Mouse (Mus musculus): Measurements from ENCODE around the gene Eml1. TPM values are rescaled to one million over a fixed set of nuclear protein-coding genes. Genes with fewer than 3 reads are reported as not detected.
"Not testable (repeated sequence)": the region's sequence is repeated elsewhere in the genome, so short reads cannot be mapped to it uniquely, and the experiment has no call there.

The Eml1 gene
- total RNA-seq, 2 experiments from 2014 or later: not detected

DNA sequence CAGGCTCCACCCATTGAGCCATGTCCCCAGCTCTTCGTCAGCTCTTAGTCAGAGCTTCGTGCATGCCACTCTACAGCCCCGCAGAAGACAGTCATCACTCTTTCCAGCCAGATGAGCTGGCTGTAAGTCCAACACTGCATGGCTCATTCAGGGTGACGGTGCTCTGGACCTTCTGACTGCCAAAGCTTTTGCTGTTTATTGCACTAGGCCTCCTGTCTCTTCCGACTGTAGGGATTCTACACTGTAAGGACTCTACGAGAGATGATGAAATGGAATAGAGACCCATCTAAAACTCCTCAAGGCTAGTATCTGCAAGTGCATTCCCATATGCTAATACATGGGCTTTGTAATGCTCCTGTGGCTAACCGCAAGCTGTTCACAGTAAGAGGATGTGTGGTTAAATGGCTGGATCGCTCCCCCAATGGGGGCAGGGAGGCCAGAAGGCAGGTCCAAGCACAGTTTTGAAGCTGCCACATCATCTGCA, 82.8 kb downstream of the Eml1 start:
- peak; percentile 85 for ATAC-seq (replicated peaks; ENCODE audit: poor library complexity)

DNA sequence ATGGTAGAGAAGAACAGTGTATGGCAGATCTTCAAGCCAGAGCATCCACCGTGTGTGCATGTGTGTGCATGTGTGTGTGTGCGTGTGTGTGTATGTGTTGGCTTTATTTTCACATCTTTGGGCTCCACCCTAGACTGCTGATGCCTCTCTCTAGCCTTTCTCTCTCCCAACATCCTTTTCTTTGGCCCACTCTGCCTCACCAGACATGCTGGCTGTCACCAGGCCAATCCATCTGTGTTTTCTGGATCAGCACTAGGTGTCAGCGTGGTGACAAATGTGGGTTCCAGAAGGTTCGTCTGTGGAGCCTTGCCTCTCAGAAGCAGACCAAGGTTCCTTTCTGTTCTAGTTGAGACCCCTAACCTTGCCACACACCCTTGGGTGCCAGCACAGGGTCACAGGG, 84.2 kb downstream of the Eml1 start:
- ATAC-seq (replicated peaks; ENCODE audit: poor library complexity): no peak

DNA sequence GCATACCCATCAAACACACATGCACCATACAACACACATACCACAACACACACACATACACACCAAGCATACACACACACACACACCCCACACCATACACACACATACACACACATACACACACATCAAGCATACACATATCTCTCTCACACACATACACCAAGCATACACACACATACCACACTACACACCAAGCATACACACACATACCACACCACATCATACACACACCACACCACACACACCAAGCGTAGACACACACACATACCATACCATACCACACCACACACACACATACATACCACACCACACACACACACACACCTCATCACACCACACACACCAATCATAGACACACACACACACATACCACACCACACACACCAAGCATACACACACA, 102.1 kb downstream of the Eml1 start:
- ATAC-seq (replicated peaks; ENCODE audit: poor library complexity): no peak

DNA sequence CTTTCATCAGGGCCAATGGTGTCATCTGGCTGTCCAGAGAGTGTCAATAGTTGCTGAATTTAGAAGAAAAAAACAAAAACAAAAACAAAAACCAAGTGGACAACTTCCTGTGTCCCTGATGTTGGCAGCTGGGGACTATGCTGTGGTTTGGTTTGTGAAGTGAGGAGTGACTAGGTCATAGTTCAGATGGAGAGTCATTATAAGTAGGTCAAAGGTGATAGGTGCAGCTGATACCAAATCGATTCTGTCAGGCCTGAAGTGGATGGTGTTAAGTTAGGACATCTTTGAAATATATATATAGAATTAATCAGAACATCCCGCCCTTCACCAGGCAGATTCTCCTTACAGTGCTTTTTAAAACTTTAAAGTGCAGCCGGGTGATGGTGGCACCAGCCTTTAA, 103.7 kb downstream of the Eml1 start:
- ATAC-seq (replicated peaks; ENCODE audit: poor library complexity): no peak

DNA sequence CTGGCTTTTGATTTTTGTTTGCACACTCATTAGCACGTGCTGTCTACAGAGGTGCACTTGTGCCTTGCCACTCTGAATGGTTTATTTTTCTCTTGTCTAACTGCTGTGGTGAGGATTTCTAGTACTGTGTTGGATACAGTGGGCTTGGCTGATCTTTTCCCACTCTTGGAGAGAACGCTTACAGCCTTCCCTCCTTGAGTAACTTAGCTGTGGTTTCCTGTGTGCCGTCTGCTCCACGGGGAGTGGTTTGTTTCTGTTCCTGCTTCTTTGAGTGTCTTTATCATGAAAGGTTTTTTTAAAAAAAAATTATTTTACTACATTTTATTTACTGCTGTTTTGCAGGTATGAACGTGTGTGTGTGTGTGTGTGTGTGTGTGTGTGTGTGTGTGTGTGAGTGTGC, 108.0 kb downstream of the Eml1 start:
- peak; percentile 93 for ATAC-seq (replicated peaks; ENCODE audit: poor library complexity)

DNA sequence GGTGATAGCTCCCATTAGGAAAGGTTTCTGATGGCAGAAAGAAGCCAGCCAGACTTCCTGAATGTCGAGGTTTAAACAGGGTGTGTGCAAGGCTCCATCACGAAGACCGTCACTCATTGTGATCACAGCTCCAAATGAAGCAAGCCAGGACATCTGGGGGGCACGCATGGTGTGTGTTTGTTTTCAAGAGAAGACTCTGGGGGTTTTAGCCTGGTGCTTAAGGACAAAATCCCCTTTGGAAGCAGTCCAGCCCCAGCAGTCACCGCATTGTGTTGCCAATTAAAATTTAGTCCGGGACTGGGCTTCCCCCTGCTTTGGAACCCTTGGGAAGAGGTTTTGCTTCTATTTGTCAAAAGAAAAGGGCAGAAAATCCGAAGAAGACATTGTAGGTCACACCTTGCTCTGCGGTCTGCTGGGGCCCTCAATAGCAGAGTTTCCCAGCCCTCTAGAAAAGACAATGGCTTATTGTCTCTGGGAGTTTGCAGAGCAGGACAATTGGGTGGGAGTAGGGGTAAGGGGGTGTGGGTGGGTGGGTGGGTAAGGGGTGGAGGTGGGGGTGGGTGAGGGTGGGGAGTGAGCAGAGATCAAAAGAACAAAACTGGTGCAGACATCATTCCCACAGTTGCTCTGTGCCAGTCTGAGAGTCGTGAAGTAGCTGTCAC, 110.1 kb downstream of the Eml1 start:
- no peak for ATAC-seq (replicated peaks; ENCODE audit: poor library complexity)

DNA sequence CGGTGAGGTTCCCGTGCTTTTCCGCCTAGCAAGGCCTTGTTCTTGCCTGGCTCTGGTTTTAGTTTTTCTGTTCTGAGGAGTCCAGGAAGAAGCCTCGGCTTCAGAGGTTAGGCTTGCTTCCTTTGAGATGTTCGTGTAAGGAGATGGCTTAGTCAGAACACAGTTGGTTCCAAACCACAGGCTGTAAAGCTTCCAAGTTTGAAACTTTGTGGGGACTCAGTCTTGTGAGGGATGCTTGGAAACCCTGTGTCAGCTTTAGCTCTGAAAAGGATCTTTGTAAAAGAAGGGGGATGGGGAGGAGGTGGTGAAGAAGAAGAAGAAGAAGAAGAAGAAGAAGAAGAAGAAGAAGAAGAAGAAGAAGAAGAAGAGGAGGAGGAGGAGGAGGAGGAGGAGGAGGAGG, 118.3 kb downstream of the Eml1 start:
- ATAC-seq (replicated peaks; ENCODE audit: poor library complexity): no peak

DNA sequence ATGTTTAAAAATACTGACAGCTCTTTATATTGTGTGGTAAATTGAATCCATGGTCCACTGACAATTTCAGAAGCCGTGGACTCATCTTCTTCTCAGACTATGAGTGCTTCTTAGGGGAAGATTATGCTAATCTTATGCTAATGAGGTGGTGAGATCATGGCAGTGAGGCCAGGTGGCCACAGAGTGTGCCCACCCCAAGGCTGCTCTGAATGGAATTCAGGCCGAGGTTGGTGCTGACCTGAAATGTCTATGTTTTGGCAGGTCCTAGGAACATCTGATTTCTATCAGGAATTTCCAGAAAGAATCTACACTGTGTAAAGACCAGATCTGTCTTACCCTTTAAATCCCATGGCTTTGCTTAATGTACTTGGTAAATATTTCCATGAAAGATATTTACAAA, 119.0 kb downstream of the Eml1 start:
- no peak for ATAC-seq (replicated peaks; ENCODE audit: poor library complexity)

DNA sequence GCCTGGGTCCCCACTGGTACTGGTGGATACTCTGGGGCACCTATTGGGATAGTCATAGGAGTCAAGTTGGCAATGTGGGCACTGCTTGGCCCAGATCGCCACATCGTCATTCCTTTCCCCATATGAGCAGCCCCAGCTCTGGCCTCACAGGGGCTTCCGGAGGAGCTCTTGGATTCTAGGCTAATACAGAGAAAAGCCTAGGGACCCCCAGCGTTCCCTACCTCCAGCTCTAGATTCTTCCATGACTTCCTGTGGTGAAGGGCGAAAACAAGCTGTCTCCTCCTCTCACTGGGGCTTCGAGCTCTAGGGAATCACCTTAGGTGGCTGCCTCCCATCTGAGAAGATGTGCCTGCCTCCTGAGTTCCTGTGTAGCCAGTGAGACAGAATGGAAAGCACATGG, 119.6 kb downstream of the Eml1 start:
- ATAC-seq (replicated peaks; ENCODE audit: poor library complexity): no peak

DNA sequence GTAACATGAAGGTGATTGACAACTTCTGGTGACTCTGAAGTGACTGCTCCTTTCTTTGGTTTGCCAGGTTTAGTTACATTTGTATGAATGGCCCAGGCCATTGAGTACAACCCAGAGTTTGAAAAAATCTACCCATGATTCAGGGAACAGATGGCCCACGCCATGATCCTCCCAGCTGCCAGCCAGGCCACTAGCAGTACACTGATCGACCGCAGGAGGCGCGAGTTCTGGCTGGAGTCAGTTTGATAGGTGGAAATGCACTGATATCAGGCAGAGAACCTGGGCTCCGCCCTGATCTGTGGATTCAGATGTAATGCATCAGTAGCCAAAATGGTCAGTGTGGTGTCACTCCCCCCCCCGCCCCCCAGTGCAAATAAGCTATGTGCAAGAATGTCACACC, 120.2 kb downstream of the Eml1 start:
- ATAC-seq (replicated peaks; ENCODE audit: poor library complexity): no peak

DNA sequence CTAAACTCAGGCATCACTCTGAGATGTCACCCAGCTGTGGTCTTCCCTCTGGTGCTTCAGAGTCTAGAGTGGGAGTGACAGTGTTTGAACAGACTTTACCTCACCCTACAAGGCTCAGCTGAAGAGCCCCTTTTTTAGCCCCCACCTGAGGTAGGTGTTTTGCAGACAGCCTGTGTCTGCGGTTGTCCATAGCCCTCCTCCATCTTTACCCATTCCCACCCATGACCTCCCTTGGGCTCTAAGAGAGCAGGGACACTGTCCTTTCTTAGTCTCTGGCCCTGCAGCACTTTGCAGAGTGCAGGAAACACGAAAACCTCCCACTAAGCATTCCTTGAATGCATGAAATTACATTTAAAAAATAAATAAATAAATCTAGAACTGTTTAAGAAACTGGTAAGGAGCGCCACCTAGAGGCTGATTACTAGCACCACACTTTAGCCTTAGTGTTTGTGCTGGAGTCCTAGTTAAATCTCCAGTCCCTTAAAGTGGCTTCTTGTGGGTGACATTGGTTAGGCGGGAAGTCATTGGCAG, 123.3 kb downstream of the Eml1 start:
- peak; percentile 81 for ATAC-seq (replicated peaks; ENCODE audit: poor library complexity)

DNA sequence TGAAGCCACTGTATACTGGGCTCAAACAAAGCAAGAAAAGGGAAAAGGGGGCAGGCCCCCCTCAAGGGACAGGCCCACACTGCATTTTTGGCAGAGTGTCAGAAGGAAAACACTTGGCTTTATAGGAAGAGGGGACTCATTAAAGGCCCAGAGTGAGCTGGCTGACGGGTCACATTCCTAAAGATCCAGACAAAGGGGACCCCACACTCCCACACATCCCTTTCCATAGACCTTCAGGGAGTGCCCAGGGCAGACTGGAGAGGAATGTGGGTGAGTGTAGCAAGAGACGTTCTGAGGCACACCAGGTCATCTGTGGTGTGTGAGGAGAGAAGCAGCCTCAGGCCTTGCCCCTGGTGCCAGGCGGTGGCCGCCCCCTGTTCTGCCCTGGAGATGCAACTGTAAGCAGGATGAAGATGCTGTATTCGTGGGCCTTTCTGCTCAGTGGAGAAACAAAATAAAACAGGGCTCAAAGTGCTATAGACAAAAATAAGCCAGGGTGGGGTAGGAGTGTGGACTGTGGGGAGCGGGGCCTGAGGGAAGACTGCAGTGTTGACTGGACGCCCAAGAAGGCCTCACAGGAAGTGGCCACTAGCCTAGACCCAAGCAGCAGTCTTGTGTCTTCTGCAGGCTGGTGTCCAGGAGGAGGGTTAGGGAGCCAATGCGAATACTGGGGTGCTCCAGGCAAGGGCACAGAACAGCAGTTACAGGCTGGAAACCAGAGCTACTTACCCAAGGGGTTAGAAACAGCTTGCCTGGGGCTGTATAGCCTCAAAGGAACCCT, 124.9 kb downstream of the Eml1 start:
- no peak for ATAC-seq (replicated peaks; ENCODE audit: poor library complexity)

DNA sequence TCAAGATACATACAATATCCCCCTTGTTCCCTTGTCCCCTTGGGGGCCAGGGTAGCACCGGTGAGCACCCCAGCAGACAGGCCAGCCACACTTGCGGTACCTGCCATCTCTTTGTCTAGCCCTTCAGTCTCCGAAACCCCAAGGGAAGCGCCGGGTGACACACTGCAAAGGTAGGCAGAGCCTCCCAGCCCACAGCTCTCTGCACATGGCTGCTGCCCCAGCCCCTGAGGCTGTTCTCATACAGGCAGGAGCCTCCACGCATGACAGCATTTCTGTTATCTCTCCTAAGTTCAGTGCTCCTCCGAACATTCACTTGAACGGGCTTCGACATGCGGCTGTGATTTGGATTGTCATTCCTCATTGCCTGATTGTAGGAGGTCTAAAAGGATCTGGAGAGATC, 132.3 kb downstream of the Eml1 start:
- no peak for ATAC-seq (replicated peaks; ENCODE audit: poor library complexity)

DNA sequence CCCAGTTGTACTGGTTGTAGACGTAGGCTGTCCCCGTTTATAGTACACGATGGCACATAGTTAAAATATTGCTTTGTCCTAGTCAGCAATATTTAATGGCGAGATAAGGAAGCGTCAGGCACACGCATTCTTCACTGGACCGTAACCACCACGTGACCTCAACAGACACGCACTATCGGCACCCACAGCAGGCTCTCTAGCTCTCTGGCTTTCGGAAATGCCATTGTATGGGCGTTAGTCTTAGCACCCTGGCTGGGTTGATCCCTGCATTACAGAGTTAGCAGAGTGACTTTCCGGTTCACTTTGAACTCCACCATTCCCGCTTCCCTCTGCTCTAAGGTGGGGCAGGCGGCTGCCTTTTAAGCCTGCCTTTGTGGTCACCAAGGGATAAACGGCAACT, 132.8 kb downstream of the Eml1 start:
- ATAC-seq (replicated peaks; ENCODE audit: poor library complexity): peak; percentile 61

DNA sequence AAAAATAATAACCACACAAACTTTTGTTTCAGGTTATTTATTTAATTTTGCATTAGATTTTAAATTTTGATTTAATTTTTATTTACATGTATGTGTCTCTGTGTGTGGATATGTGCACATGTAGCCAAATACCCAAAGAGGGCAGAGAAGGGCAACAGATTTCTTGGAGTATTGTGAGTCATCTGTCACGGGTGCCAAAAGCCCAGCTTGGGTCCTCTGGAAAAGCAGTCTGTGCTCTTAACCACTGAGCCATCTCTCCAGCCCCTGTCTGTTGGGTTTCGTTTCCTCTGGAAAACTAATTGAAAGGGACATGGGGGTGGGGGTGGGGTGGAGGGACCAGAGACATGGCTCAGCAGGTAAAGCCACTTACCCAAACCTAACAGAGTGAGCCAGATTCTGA, 135.1 kb downstream of the Eml1 start:
- ATAC-seq (replicated peaks; ENCODE audit: poor library complexity): no peak

DNA sequence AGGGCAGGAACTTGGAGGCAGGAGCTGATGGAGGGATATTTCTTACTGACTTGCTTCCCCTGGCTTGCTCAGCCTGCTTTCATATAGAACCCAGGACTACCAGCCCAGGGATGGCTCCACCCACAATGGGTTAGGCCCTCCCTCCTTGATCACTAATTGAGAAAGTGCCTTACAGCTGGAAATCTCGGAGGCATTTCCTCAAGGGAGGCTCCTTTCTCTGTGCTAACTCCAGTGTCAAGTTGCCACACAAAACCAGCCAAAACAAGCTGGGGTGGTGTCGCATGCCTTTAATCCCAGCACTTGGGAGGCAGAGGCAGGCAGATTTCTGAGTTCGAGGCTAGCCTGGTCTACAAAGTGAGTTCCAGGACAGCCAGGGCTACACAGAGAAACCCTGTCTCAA, 136.3 kb downstream of the Eml1 start:
- not testable (repeated sequence) for ATAC-seq (replicated peaks; ENCODE audit: poor library complexity)

DNA sequence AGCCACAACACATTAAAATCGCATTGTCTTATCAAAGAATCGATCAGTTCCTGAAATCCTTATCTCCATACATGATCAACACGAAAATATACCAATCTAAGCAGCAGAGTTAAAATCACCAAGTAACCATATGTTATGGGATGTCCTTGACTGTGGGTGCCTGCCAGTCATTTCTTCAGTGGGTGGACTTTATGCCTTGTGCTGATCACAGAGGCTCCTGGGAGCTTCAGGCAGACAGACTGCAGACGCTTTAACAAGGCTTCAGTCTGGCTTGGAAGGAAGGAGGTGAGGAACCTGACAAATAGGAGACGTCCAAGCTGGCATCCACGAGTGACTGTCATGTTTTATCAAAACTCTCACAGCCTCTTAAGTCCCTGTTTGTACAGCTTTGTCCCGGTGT, 139.8 kb downstream of the Eml1 start:
- no peak for ATAC-seq (replicated peaks; ENCODE audit: poor library complexity)

DNA sequence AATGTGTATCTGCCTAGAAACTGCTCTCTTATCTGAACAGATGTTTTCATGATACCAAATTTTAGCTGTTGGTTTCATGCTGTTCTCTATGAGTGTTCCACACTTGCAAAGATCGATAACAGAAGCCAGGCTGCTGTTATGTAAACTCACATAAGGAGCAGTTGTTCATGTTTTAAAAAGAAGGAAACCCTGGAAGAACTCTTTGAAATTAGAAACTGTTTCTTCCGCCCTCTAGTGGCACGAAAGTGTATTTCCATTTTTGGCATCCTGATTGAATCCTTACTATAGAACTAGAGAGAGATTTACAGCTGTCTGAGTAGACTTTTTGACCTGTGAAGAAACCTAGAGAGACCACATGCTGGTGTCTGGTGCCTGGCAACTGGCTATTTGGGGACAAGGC, 140.3 kb downstream of the Eml1 start:
- ATAC-seq (replicated peaks; ENCODE audit: poor library complexity): peak; percentile 52; the same call in 1 of the 2 replicates

DNA sequence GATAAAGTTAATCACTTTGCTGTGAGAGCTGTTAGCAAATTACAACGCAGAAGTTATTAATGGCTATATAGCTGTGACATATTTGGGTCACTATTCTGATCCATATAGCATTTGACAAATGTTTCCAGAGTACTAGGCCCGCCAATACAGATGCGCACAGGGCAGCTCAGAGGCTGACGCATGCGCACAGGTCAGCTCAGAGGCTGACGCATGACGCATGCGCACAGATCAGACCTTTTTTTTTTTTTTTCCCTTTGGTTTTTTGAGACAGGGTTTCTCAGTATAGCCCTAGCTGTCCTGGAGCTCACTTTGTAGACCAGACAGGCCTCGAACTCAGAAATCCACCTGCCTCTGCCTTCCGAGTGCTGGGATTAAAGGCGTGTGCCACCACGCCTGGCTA, 144.7 kb downstream of the Eml1 start:
- ATAC-seq (replicated peaks; ENCODE audit: poor library complexity): no peak

DNA sequence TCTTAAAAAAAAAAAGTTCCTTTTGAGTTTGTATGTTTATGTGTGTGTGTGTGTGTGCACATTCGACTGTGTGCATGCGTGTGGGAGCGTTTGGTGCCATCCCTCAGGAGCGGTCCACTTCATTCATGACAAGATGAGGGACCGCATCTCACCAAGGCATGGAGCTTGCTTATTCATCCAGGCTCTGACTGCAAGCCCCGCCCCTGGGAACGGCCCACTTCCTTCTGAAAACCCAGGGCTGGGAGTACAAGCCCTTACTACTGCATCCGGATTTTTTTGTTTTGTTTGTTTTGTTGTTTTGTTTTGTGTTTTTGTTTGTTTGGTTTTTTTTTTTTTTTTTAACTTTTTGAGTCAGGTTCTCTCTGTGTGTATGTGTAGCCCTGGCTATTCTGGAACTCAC, 148.6 kb downstream of the Eml1 start:
- no peak for ATAC-seq (replicated peaks; ENCODE audit: poor library complexity)

DNA sequence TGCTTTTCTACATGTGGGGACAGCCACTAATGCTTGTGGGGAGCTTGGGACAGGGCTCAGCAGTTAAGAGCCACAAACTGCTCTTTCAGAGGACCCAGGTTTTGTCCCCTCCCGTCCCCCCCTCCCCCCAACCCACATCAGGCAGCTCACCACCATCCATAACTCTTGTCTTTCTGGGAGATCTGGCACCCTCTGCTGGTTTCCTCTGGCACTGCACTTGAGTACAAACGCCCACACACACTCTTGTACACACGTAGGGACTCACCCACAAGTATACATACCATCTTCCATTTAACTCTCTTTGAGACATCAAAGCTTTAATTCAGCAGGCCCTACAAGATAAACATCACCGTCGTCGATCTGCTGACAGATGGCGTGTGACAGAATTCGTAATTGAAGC, 158.5 kb downstream of the Eml1 start:
- ATAC-seq (replicated peaks; ENCODE audit: poor library complexity): peak; percentile 83

DNA sequence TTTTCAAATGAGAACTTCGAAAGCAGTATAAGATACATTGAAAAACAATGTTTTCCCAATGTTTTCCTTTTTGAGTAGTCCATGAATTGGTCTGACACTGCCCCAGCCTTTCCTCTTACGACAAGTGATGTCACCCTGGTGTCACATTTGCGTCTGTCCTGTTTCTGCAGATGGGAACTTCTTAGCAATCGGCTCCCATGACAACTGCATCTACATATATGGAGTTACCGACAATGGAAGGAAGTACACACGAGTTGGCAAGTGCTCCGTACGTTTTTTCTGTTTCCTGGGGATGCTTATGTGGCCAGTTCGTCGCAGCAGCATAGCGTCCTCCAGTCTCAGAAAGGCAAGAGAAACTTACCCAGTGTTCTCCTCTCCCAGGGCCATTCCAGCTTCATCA, 163.7 kb downstream of the Eml1 start:
- no peak for ATAC-seq (replicated peaks; ENCODE audit: poor library complexity)
